Mouse (Mus musculus) heart, postnatal 10 days (tissue): Measurements from ENCODE around the gene Slc7a6. TPM values are rescaled to one million over a fixed set of nuclear protein-coding genes. Genes with fewer than 3 reads are reported as not detected.
"Not testable (repeated sequence)": the region's sequence is repeated elsewhere in the genome, so short reads cannot be mapped to it uniquely, and the experiment has no call there.

Experiments used
- DNase-seq, 2 experiments: peaks; one replicate each; pipeline ENCODE4 v3.0.0; 2021
- intact Hi-C: fragments of 180-260 bp; cut with DNase I; formaldehyde crosslinking; loops from one replicate; pipeline ENCODE4 v1.15.1; 2025
- total RNA-seq, 2 experiments: library from RNA; stranded (reverse); gene quantifications; 2 replicates each; pipeline ENCODE4 v1.2.3; 2021

Gene Slc7a6
- total RNA-seq, 2 experiments from 2014 or later, result 17.8 to 20.3 TPM

DNA sequence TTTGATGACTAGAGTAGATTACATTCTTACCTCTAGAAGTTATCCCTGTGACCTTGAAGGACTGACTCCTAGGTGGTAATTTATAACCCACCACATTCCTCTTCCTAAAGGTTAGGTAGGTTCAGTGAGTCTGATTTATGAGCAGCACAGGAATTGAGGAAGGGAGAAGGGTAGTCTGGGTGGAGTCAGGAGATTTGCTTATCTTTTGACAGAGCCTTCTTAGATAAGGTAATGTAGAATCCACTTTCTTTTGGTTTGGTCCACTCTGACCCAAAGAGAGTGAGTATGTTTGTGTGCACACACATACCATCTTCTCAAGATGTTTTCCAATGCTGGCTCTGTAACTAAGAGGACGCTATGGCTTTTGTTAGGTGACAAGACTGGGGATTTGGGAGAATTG is 8.9 kb downstream of the Slc7a6 start:
- DNase-seq, result no peak
- intact Hi-C loops, result no loop called here

DNA sequence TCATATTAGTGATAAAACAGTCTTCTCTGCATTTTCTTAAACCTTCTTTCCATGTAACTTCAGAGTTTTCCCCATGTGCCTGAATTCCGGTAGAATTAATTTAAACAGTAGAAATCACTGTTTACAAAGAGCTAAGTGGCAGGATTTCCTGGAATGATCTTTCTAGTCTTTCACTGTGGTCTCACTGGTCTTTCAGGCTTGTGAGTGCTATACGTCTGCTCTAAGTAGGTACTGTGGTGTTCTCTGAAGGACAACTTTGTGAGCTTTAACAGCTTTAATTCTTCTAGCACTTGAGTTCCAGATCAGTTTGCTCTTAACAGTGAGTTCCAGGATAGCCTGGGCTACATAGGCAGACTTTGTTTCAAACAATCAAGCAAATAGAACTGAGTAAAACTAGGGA is 9.8 kb downstream of the Slc7a6 start:
- intact Hi-C loops, result no loop called here

DNA sequence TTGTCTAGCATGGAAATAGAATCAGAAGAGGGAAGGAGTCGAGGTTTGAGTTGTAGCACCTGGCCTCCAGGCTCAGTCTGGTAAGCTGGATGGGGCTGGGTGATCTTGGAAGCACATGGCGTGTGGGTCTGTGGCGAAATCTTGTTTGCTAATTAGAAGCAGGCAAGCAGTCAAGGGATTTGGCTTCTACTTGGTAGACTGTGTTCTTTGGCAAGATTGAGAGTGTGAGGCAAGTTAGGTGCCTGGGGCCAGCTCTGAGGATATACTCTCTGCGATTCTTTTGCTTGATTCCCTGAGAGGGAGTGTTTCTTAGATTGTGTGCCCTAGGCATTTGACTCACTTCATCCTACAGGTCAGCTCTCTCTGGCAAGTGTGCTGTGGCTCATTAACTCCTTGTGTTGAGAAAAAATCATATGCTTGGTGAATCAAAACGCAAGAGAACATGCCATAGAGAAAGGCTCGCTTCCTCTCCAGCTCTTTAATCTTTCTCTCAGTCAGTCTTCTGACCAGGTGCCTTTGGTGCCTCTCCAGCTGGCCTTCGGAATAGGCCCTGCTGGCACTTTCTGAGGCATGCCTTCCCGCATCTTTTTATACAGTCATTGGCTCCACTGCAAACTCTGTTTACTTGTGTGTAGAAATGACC is 17.1 kb downstream of the Slc7a6 start:
- intact Hi-C loops, result no loop called here
- DNase-seq, result peak; percentile 52 to 56

More for the DNA sequence above, 9.8 kb downstream of the Slc7a6 start:
- no peak for DNase-seq

DNA sequence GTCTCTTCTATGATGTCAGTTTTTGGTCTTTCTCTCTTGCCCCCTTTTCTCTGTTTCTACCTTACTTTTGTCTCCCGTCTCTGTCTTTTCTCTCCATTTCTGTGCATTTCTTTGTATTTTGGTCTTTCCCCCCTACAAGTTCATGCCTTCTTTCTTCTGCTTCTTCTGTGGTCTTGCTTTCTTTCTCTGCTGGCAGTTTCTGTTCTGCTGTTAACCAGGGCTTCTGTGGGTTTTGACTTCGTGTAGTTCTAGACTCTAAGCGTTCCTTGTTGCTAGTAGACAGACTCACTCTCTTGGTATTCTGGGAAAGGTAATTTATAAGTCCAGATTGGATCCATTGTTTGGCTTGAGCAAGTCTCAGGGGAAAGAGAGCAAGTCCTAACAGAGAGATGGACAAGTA is 17.7 kb downstream of the Slc7a6 start:
- intact Hi-C loops, result no loop called here

DNA sequence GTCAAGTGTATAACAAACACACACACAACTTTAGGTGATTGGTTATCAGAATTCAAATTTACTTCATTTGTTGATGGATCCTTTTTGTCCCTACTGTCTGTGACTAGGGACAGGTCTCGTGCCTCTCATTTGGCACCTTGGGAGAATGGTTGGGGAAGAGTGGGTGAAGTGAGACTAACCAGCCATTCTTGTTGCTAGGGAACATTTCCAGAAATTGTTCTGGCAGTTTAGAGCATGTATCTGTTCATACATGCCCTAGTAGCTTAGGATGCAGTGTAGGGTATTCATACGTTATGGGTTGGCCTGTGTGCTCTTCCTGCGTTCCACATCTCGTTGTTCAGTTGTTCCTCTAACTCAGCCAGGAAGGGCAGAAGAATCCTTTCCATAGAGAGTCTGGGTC is 20.5 kb downstream of the Slc7a6 start:
- DNase-seq, result no peak
- intact Hi-C loops, result no loop called here

More for the DNA sequence above, 17.7 kb downstream of the Slc7a6 start:
- no peak for DNase-seq

DNA sequence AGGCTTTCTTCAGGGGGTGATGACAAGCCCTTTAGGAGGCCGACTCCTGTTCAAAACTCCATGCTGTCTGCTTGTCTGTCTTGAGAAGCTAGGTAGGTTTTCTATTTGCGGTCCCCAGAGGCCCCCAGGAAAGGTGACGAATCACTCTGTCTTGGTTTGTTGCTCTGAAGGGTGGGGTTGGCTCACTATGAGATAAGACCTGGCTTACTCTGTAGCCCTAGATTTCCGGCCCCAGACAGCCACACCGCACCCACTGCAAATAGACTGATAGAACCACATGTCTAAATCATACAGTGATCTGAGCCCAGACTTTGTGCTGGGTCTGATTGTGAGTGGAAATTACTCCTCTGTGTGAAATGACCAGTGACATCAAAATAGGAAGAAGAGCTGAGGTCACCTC is 23.0 kb downstream of the Slc7a6 start:
- DNase-seq, result no peak
- intact Hi-C loops, result no loop called here

DNA sequence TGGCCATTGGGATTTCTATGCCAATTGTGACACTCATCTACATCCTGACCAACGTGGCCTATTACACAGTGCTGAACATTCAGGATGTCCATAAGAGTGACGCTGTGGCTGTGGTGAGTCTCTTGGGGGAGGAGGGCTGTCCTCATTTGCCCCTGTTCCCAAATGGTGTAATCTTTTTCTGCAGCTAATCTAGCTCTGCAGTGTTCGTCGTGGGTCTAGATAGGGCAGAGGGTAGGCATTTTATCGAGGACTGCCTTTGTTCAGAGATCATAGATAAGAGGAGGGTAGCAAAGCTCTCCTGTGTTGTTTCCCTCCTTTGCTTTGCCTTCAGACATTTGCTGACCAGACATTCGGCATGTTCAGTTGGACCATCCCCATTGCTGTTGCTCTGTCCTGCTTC is 24.5 kb downstream of the Slc7a6 start:
- intact Hi-C loops, result loop anchor here (1.0 kb wide), 1 partner anchor 25 kb away; the partner anchor contains the start of gene Slc7a6
- no peak for DNase-seq

DNA sequence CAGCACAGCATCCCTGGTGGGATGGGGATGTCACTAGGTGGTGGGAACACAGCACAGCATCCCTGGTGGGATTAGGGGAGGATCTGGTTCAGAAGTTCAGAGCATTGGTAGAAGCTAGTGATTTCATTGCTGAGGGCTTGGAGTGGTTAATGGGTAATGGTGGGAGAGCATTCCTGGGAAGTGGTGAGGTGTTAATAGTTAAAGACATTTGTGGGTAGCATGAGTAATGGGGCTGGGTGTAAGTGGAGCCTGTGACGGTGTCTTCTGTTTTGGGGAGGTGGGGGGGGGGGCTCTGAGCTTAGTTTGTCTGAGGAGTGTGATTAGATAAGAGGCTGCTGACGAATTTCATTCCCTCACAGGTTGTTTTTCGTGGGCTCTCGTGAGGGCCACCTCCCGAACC is 25.4 kb downstream of the Slc7a6 start:
- no peak for DNase-seq

DNA sequence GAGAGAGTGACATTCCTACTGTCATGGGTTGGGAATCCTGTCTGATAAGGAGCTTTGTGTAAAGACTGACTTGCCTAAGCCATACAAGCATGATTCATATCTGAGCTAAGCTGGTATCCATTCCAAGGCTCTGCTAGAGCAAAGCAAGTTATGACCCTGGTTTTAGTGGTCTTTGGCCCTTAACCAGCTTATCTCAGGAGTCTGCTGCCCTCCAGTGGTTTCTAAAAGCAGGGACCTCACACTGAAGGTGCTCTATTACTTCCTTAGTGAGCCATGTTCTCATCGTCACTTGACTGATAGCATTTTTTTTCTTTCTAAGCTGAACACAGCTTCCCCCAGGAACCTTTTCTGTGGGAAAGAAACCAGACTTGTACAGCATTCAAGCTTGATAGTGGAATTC is 30.1 kb downstream of the Slc7a6 start:
- intact Hi-C loops, result loop anchor here (1.0 to 2.0 kb wide), 2 partner anchors 30 to 58 kb away; partner anchors contain the start of gene Slc7a6
- DNase-seq, result peak; percentile 54 to 58

More for the DNA sequence above, 25.4 kb downstream of the Slc7a6 start:
- intact Hi-C loops, result no loop called here

DNA sequence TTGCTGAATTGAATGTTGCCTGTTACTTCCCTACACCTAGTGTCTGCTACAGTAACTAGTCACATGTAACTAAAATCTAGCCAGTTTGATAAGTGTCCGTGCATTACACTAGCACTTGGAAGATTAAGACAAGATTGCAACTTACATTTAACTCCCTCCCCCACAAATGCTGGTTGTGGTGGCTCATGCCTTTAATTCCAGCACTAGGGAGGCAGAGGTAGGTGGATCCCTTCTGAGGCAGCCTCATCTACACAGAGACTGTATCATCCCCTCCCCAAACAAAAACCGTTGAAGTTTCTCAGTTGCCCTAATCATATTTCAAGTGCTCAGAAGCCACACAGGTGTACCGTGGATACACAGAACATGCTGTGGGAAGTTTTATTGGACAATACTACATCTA is 30.9 kb downstream of the Slc7a6 start:
- DNase-seq, result not testable (repeated sequence)
- intact Hi-C loops, result loop anchor here (2.0 kb wide), 1 partner anchor 31 kb away; the partner anchor contains the start of gene Slc7a6

DNA sequence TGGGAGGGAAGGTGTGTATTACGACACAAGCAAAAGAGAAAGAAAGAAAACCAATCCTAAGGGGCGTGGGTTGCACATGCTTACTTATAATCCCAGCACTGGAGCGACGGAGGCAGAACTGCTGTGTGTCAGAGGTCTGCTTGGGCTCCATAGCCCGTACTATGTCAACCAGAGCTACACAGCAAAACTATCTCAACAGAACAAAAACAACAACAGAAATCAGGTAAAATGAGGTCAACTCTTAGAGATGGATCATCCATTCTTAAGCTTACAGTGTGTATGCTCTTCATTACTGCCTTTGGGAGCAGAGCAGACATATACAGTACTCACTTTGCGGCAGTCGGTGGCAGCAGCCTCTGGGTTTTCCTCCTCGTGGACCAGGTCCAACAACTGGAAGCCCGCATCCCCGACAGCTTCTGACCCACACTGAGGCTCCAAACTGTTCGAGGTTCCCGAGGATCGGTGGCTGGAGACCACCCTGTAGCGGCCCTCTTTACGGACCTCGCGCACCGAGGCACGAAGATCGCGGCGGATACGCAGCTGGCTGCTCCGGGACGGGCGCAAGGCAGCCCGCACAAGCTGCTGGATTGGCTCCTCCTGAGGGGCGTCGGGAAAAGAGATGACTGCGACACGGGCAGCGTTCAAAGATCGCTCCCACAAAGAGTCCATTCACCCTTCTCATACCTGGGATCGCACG is 41.5 kb downstream of the Slc7a6 start:
- intact Hi-C loops, result loop anchor here (5.0 kb wide), 1 partner anchor 192 kb away; no protein-coding TSS in a partner anchor
- DNase-seq, result peak in 1 of 2 experiments; percentile 64

DNA sequence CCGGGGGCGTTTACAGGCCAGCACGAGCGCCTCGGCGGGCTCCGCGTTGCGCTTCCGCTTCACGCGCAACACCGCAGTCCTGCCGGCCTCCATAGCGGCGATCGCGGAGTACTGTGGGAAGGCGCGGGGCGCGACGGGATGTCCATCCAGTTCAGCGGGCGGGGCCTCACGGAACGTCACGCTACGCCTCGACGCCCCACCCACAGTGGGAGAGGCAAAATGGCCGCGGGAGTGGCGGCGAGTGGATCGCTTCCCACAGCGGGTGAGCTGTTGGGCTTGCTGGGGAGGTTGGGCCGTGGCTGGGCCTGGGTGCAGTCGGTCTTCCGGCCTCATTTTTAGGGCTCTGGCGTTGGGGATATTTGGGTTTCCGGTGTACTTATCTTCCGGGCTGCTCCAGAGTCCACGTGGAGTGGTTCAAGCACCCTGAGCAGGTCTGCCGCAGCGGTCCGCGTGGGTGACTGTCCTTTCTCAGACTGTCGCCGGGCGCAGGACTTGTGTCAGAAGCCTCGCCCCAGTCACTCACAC is 42.2 kb downstream of the Slc7a6 start, which contains the start of the genes Slc7a6os and Prmt7:
Gene Slc7a6os, minus strand, starts transcription at position 115 of the 525 bp plus-strand sequence.
Gene Prmt7, plus strand, starts transcription at position 116 of the 525 bp plus-strand sequence.
- DNase-seq, result peak; percentile 96 to 97
- intact Hi-C loops, result loop anchor here (5.0 kb wide), 1 partner anchor 191 kb away; no protein-coding TSS in a partner anchor

DNA sequence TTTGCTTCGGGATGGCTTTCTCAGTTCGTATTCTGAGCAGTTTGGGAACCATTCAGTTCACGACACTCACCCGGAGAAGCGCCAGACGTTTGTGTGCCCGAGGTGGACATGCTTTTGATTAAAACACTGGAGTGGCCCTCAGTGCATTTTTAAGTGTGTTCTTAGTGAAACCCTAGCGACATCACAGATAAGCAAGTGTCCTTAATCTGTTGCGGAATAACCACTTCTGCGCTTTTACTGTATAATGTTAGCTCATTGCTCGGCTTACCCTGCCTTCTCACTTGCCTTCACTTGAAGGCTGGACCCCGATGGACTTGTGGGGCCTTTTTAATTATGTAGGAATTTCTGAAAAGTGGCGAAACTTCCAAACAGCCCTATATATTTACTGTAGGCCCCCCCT is 42.8 kb downstream of the Slc7a6 start:
- intact Hi-C loops, result loop anchor here (5.0 kb wide), 1 partner anchor 191 kb away; no protein-coding TSS in a partner anchor
- DNase-seq, result no peak

DNA sequence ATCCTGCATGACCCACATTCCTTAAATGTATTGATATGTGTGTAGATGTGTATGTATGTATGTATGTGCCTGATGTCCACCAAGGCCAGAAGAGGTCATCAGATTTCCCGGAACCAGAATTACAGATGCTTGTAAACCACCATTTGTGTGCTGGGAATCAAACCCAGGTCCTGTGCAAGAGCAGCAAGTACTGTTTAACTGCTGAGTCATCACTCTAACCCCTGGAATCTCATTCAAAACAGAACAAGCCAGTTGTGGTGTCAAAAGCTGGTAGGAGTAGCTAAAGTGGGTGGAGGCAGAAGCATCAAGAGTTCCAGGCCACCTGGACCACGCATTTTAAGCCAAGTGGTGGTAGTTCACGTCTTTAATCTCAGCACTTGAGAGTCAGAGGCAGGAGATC is 45.3 kb downstream of the Slc7a6 start:
- intact Hi-C loops, result loop anchor here (5.0 kb wide), 1 partner anchor 188 kb away; no protein-coding TSS in a partner anchor
- DNase-seq, result no peak

DNA sequence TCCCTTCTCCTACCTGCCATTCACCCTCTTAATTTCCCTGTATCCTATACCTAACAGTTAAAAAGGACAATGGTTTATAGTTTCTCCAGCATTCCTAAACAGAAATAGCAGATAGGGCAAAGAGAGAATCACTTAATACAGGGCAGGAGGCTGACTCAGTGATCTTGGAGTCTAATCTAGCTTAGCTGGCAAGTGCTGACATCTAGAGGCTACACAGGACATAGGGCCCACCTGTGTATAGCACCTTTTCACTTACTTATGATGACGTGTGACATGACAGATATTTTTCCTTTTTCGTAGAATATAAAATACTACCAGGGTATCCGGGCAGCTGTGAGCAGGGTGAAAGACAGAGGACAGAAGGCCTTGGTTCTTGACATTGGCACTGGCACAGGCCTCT is 51.0 kb downstream of the Slc7a6 start:
- DNase-seq, result no peak
- intact Hi-C loops, result no loop called here

DNA sequence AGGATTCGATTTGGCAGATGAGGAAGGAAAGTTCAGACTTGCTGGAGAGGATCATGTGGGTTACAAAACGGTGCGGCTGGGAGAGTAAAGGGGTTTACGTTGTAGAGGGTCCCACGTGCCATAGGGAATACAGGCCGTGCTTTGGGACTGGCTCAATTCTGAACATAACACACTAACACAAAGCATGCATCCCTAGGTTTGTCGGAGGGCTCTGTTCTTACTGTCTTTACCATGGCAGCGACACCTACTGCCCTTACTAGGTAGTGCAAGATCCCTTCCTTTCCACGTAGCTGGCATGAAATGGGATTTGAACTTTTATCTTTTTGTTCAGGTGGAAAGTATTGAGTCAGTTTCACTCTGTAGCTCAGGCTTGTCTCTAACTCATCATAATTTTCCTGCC is 57.9 kb downstream of the Slc7a6 start:
- DNase-seq, result peak; percentile 53 to 70
- intact Hi-C loops, result no loop called here

DNA sequence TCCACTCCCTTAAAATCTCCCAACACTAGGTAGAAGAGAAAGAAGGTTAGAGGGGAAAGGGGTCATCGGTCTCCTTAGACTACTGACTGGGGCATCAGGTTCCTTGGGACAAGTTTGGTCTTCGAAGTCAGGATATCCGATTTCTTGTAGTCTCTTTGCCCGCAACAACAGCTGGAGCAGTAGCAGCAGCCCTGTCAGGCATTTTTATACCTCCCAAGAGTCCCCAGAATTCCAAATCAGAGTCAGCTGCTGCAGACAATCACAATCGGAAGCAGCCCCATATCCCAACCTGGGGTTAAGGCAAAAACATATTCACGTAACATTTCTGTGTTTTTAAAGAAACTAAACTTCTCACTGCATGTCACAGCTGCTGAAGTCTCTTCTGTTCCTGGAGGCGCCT is 62.9 kb downstream of the Slc7a6 start:
- DNase-seq, result no peak
- intact Hi-C loops, result no loop called here

DNA sequence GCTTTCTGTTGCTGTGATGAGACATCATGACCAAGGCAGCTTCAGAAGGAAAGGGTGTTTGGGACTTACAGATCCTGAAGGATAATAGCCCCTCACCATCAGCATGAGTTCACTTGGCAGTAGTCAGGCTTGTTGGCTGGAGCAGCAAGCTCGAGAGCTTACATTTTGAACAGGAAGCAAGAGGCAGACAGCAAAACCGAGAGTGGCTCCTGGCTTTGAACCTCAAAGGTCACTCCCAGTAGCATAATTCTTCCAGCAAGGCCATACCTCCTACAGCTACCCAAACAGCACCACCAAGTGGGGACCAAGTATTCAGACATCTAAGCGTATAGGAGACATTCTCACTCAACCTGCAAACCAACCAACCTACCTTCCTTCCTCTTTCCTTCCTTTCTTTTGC is 64.1 kb downstream of the Slc7a6 start:
- intact Hi-C loops, result no loop called here
- DNase-seq, result no peak

DNA sequence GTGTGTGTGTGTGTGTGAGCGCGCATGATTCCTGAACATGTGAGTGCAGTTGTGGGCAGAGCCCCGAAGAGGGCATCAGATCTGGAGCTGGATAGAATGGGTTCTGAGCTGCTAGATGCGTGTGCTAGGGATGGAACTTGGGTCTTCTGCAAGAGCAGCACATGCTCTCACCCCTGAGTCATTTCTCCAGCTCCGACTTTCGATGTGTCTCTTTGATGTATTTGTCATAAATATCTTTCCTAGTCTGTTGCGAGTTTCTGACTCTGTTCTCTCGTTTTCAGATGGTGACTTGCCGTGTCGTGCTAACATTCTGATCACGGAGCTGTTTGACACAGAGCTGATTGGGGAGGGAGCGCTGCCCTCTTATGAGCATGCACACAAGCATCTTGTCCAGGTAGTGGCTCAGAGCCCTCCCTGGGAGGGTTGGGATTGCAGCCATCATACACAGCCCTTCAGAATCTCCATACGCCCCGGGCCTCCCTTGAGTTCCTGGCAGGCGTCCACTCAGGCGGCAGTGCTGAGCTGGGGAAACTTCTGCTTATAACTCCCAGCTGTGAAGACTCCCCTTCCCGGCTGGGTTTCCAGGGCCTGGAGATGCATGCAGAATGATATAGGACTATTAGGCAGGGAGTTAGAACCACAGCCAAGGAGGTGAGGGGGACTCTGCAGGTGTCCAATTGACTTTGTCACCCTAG is 66.1 kb downstream of the Slc7a6 start:
- DNase-seq, result peak; percentile 21 to 33

DNA sequence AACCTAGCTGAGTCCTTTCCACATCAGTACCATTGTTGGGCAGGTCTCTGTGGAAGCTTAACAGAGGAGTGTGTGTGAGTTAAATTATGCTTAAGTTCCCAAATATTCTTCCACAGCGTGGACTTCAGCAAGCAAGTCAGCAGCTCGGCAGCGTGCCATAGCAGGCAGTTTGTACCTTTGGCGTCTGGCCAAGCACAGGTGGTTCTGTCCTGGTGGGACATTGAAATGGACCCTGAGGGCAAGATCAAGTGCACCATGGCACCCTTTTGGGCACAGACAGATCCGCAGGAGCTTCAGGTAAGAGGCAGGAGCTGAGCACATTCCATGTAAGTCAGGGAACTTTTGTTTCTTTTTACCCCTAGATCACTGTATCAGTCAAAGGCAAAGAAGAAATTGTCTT is 68.4 kb downstream of the Slc7a6 start:
- DNase-seq, result no peak
- intact Hi-C loops, result no loop called here

More for the DNA sequence above, 66.1 kb downstream of the Slc7a6 start:
- intact Hi-C loops, result no loop called here
